Mouse (Mus musculus): Measurements from ENCODE around the gene Kif12.

The Kif12 gene

DNA sequence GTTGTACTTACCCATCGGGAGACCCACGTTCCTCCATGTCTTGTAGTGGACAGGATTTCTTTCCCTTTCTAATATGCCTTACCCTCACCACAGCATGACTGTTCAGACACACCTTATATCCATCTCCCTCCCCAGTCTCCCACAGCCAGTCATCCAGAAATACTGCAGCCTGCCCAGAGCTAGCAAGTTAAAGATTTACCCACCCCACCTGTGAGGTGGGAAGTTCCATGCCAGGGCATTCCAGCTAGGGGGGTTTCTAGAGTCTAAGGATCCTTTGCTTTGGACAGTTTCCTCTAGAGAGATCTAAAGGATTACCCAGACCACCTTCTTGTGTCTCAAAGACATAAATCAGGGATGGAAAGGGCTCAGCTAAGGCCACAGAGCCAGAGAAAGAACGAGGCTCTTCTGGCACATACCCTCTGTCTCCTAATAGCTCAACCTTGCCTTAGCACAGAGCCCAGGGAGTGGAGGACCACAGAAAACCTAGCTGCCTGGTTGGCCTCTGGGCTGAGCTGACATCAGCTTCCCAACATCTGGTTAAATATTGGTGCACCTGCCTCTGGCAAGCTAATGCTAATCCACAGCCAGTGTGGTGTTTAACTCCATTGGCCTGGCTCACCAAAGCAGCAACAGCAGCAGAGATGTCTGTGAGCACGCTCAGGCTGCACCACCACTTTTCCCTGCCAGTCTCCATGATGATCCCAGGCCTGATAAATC, at the start of gene Kif12:
Kif12 (minus strand) TSS at position 163 of the 717 bp plus-strand sequence.
- DNase-seq (ENCODE audit: low spot score) = no peak

GRCm38 (mm10) chr4:63221096-63221958, 49.4 kb upstream of the Kif12 start:
- DNase-seq (ENCODE audit: low spot score) = no peak

GRCm38 (mm10) chr4:63219635-63220034, 47.7 kb upstream of the Kif12 start:
- DNase-seq (ENCODE audit: low spot score) = no peak

DNA sequence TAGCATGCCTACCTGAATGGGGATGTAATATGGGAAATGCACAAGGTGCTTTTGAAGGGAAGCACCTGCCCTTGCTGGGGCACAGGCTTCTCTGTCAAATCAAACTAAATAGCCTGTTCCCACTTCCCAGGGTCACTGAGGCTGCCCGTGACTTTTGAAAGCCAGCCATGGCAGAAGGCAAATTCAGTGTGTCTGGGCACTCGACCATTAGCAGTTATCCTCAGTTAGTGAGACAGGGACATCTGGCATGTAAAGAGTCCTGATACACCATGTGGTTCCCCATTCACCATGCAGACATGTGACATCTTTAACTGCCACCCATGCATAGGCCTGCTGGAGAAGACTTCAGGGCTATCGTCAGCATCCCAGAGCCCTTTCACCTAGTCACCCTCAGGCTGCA, 47.1 kb upstream of the Kif12 start:
- no peak for DNase-seq (ENCODE audit: low spot score)

GRCm38 (mm10) chr4:63217513-63217912, 45.6 kb upstream of the Kif12 start:
- DNase-seq (ENCODE audit: low spot score) = no peak

DNA sequence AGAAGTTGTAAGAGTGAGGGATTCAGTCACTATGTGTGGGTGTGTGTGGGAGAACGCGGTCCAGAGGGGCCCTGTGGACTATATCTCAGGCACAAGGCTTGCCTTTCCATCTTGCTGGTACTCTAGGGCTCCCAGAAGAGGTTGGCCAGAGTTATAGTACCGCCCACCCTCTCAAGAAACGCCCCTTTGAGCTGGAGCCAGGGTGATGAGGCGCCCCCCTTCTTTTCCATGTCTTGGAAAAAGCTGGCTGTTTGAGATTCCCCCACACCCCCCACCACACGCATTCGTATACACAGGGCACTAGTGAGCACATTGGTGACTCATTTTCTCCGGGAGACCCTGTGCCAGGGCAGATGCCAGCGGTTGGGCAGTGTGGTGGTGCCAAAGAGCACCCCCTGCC, 44.6 kb upstream of the Kif12 start:
- DNase-seq (ENCODE audit: low spot score) = no peak

DNA sequence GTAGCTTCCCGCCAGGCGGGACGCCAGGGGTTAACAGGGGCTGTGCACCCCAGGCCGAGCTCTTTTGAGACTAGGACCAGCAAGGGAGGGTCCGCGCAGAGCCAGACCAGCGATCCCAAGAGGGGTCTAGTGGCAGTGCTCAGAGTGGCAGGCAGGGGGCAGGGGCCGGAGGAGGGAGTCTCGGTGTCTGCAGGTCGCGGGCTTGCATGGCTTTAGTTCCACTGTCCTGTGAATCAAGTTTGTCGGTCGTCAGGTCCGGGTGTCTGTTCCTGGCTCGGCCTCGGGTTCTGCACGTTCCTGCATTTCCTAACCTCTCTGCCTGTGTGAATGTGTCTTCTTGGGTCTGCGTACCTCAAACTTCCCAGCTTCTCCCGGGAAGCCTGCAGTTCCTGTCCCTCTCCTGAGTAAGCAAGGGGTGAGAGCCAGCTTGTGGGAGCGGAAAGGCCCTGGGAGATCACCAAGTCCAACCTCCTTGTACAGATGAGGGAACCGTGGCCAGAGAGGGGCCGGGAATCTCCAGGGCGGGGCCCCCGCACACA, 44.1 kb upstream of the Kif12 start:
- DNase-seq (ENCODE audit: low spot score) = no peak

- peak; percentile 36 for DNase-seq (ENCODE audit: low spot score)
These were observed 43.5 kb upstream of the Kif12 start for GRCm38 (mm10) chr4:63215185-63215992.

DNA sequence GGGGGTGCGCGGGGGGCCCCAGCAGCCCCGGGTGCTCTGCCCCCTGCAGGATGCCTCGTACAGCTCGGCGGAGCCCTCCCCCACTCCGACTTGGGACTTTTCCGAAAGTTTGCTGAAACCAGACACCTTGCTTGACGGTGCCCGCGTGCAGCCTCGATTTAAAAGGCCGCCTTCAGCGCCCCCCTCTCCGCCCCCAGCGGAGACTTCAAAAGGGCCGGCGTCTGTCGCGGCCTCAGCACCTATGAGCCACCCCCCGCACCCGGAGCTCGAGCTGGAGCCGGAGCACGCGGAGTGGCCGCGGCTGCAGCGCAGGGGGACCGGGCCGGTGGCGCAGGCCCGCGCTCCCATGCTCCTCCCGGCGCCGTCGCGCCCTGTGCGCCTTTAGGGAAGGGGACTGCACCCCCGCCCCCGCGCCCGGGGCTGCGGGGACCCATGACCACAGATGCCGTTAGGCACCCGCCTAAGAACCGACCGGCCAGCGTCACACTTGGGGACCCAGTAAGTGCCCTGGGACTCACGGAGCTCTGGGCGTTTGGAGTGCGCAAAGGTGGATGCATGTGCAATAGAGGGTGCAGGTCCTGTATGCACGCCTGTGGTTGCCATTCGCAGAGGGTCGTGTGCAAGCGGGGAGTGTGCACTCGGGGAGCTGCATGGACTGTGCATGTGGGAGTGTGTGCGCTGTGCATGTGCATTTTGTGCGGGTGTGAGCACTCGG, 42.1 kb upstream of the Kif12 start, which contains the start of gene Col27a1:
Col27a1 (plus strand) TSS at position 98 of the 715 bp plus-strand sequence.
- DNase-seq (ENCODE audit: low spot score) = no peak

GRCm38 (mm10) chr4:63205583-63205982, 33.7 kb upstream of the Kif12 start:
- no peak for DNase-seq (ENCODE audit: low spot score)

- no peak for DNase-seq (ENCODE audit: low spot score)
These were observed 31.9 kb upstream of the Kif12 start for GRCm38 (mm10) chr4:63203874-63204273.

- no peak for DNase-seq (ENCODE audit: low spot score)
These were observed 27.4 kb upstream of the Kif12 start for GRCm38 (mm10) chr4:63199366-63199765.

DNA sequence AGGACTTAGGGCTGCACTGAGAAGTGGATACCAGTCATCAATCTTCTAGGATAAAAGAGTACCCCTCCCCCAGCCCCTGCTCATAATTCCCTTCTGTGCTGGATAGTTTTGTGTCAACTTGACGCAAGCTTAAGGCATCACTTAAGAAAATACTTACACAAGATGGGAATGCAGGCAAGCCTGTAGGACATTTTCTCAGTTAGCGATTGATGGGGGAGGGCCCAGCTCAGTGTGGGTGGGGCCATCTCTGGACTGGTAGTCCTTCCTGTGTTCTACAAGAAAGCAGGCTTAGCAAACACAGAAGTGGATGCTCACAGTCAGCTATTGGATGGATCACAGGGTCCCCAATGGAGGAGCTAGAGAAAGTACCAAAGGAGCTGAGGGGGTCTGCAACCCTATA, 22.4 kb upstream of the Kif12 start:
- DNase-seq (ENCODE audit: low spot score) = no peak

DNA sequence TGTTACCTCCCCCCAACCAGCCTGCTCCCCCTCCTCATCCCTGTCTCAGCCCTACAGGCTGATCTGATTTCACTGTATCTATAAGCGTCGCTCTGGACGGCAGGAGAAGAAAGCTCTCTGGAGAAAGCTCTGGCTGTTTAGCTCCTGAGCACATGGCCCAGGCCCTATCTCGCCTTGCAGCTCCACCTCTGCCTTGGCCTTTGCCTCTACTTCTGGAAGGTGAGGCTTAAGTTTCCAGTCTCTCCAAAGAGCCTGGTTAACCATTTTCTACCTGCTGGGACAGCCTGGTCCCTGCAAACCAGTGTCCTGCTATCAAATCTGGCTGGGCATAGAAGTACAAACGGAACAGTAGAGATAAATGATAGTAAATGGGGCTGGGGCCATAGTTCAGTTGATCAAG, 19.7 kb upstream of the Kif12 start:
- no peak for DNase-seq (ENCODE audit: low spot score)

DNA sequence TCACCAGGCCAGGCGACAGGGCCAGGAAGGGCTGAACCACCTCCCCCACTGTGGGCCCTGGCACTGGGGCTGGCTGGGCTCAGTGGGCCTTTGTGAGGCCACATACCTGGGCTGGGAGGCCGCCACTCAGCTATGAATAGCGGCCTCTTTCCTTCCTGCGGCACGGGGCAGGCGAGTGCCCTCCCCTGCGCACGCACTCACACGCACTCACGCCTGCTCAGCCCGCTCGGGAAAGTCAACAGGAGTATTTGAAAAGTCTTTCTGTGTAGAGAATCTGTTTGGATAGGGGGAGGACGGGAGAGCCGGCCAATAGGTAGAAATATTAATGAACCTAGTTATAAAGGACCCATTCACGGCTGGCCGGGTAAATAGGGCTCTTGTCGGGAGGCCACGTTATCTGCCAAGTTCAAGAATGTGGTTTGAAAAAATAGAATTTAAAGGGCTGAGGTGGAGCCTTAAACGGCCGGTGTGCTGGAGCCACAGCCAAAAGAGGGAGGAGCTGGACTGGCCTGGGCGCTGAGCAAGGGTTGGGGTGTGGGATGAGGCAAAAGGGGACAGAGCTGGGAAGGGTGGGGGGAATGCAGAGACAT, 14.4 kb upstream of the Kif12 start:
- no peak for DNase-seq (ENCODE audit: low spot score)

DNA sequence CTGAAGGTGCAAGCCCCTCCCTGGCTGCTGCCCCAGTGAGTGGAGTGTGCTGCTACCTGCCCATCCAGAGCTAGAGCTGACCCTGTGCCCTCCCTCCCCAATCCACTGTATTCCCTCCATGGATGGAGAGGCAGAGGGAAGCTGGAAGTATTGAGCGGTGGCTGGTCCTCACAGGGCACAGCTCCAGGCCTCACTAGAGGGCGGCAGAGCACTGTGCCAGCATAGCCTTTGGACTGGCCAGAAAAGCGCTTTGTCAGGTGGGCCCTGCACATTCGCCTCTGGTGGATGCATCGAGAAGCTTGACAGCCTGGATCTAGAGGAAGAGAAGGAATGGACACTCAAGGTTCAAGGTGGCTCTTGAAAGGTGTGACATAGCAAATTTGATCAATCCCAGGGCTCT, 9.6 kb upstream of the Kif12 start:
- no peak for DNase-seq (ENCODE audit: low spot score)

DNA sequence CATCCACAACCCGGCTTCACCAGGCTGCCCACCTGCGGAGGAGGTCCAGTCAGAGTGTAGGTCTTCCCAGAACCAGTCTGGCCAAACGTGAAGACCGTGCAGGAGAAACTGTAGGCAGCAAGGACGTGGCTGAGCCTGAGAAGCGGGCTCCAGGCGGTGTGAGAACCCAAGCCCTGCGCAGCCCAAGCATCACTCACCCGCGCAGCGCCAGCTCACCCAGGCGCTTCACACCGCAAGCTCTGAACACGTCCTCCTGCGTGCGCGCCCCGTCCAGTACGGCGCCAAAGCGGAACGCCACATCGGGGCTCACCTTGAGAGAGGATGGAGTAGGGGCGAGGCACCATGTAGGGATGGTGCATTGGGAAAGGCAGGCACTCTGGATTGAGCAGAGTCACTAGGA, 809 bp downstream of the Kif12 start:
- no peak for DNase-seq (ENCODE audit: low spot score)

- no peak for DNase-seq (ENCODE audit: low spot score)
These were observed 1.9 kb downstream of the Kif12 start for GRCm38 (mm10) chr4:63170061-63170460.

DNA sequence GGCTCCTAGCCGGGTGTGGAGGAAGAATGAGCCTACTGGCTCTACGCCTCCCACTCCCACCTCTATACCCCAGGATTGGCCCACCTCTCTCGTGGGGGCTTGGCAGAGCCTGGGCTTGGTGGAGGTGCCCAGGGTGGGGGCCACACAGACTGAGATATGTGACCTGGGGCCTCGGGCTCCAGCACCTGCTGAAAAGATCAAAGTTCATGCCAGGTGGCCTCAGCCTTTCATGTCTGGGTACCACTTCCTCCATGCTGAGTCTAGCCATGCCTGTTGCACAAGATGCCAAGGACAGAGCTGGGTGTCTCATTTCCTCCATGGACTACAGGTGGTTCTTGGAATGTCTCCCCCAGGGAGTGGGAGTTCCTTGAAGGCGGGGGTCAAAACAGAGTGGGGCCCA, 5.6 kb downstream of the Kif12 start:
- DNase-seq (ENCODE audit: low spot score) = no peak

- no peak for DNase-seq (ENCODE audit: low spot score)
These were observed 6.3 kb downstream of the Kif12 start for GRCm38 (mm10) chr4:63165636-63166035.

- DNase-seq (ENCODE audit: low spot score) = peak; percentile 4
These were observed 12.9 kb downstream of the Kif12 start for GRCm38 (mm10) chr4:63158961-63159592.
